Comparison of ENCODE assay signal across 13 mouse cellular contexts in genomic region chr2:106732171-106732570, GRCm38 (mm10). TPM values are rescaled to one million over a fixed set of nuclear protein-coding genes. Genes with fewer than 3 reads are reported as not detected.
"Had no signal": no experiment of that assay in that cellular context is flagged by ENCODE, and none has a peak within 500 bp of the region (broad histone marks: within the 10 kb centered on the region; RNA-seq: fewer than 3 reads in every experiment).

No protein-coding gene starts in this region.

- ATAC-seq: midbrain, embryonic 13.5 days had no signal

- H3K36me3 ChIP-seq: kidney, embryonic 15.5 days; lung, embryonic 15.5 days; midbrain, embryonic 13.5 days had no signal

- H3K4me2 ChIP-seq: kidney, embryonic 15.5 days; limb, embryonic 12.5 days; lung, embryonic 15.5 days; midbrain, embryonic 13.5 days had no signal

- DNase-seq: kidney, adult 2 months; kidney, postnatal 14 days; layer of hippocampus, adult 9-11 months; layer of hippocampus, postnatal 36 days; lung, postnatal 14 days; right cerebral cortex, adult 18-20 months; right cerebral cortex, postnatal 25 days; thymus, postnatal 4 days had no signal

- H3K27me3 ChIP-seq: kidney, embryonic 15.5 days; limb, embryonic 12.5 days; lung, embryonic 15.5 days; midbrain, embryonic 13.5 days had no signal

- H3K9me3 ChIP-seq: kidney, embryonic 15.5 days; limb, embryonic 12.5 days; lung, embryonic 15.5 days; midbrain, embryonic 13.5 days had no signal

- H3K27ac ChIP-seq: kidney, embryonic 15.5 days; limb, embryonic 12.5 days; lung, embryonic 15.5 days; macrophage; midbrain, embryonic 13.5 days had no signal

- H3K9ac ChIP-seq: kidney, embryonic 15.5 days; limb, embryonic 12.5 days; lung, embryonic 15.5 days; midbrain, embryonic 13.5 days had no signal

- H3K4me3 ChIP-seq: kidney, embryonic 15.5 days; limb, embryonic 12.5 days; lung, embryonic 15.5 days; midbrain, embryonic 13.5 days had no signal

RNA-seq across cellular contexts. Expression of gene Mpped2, which starts 39.1 kb away (rescaled TPM):
- polyA plus RNA-seq: macrophage had no signal
